Mouse (Mus musculus) adrenal gland, adult 18-20 months (tissue): ENCODE results near the gene Gm9913. TPM values are rescaled to one million over a fixed set of nuclear protein-coding genes. Genes with fewer than 3 reads are reported as not detected.

Experiments used
- DNase-seq, 2 experiments: peaks; one replicate each; pipeline ENCODE4 v3.0.0; 2021 to 2022; ENCODE audit warnings: low spot score in 2 of 2
- total RNA-seq, 2 experiments: library from RNA; stranded (reverse); gene quantifications; 1 replicate in 1 of 2; 2 replicates in 1 of 2; pipeline ENCODE4 v1.2.3; 2021

Gene Gm9913
- total RNA-seq, 2 experiments from 2014 or later = 0.16 TPM; not detected in 1

- DNase-seq = no peak
These were observed 9.8 kb upstream of the Gm9913 start for GRCm38 (mm10) chr2:125494831-125495812.

DNA sequence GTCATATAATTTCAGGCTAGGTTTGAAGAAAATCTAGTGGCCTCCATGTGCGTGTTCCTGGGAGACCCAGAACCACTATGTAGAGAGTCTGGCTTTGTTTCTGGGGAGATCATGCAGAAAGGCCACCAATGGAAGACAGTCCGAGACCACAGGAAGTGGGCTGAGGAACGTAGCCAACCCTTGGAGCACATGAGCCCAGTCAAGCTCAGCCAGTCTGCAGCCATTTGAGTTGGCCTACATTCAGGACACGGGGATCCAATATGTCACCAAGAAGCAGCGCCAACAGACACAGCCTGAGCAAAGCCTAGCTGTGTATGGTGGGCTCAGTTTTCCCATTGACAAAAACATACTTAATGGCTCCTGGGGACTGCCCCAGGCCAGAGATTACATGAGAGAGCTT is 8.2 kb upstream of the Gm9913 start:
- no peak for DNase-seq

DNA sequence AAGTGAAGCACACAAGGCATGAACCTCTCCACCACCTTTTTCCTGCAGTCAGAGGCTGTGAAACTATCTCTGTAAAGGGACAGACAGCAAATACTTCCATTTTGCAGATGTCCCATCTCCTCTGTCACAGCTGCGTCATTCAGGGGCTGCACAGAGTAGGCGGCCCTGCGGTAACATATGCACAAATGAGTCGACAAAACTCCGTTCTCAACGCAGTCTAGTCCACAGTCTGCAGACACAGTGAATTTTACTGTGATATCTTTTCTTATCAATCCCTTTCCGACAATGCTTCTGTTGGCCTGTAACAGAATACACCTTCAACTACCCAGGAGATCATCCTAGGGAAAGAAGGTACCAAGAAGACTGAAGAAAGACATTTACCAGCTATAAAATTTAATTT is 6.7 kb upstream of the Gm9913 start:
- no peak for DNase-seq

- no peak for DNase-seq
These were observed 3.4 kb upstream of the Gm9913 start for GRCm38 (mm10) chr2:125501526-125501925.

DNA sequence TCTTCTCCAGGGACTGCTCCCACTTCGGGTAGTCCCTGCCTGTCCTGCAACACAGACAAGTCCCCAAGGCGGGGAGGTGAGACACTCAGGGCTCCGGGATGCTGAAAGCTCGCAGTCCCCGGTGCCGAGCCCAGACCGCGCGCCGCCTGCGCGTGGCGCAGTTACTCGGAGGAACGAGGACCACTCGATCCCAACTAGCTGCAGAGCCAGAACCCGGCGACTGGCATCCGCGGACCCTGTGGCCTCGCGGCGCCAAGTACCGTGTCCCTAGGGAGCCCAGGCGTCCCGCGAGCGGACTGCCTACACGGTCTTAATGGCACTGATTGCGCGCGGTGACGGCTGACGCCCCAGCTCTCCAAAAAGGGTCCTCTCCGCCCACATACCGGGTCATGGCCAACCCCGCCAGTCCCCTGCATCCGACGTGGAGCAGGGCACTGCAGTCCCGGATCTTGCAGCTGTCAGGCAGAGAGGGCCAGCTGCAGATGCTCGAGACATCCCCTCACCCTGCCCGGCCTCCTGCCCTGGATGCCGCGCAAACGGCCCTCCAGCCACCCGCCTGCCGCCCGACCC is 942 bp downstream of the Gm9913 start:
- peak; percentile 20 to 24 for DNase-seq

DNA sequence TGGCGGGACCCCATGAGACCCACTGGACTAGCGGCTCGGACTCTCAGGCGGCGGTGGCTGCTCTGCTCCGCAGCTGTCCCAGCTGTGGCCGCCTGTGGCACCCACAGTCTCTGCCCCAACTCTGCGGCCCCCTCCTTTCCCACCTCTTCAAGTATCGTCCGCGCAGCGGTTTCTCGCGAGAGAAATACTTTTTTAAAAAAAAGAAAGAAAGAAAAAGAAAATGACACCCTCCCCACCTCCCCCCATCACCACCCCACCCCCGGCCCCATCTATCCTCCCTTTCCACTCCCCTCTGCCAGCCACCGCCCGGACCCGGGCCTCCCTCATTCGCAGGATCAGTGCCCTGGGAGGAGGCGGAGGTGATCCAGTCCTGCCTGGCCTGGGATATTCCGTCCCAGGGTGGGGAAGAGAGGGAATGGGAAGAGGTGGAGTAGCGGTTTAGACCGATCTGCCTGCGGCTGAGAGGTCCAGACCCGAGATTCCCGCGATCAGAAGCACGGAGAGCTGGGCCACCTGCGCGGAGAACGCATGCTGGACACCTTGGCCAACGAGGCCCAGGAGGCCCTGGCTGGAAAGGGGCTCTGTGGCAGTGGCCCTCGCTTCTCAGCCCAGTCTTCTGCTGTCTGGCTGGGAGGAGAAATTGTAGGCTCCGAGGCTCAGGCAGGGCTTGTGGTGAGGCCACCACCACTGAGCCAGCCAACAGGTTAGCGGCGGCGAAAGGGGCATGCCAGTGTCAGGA is 1.6 kb downstream of the Gm9913 start:
- DNase-seq = peak in 1 of 2 experiments; percentile 26

- DNase-seq = no peak
These were observed 3.0 kb downstream of the Gm9913 start, which contains the start of gene Fbn1 for GRCm38 (mm10) chr2:125507893-125508292. Fbn1 (minus strand) TSS chr2:125507993.

DNA sequence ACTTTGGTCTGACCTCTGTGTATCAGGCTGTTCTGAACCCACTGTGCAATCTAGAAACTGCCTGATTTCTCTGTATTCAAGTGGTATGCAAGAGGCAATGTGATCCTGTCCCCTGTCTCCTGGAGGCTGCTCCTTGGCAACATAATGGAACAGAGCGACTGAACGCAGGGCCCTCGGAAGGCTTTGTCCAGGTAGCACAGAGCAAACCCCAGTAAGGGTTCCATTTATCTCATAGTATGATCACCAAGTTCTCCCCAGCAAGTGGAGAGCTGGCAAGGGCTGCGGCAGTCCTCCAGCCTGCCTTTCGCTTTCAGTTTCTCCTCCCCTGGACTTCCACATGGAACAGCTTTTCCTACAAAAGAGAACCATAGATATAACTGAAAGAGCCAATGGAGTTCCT is 3.5 kb downstream of the Gm9913 start:
- no peak for DNase-seq

DNA sequence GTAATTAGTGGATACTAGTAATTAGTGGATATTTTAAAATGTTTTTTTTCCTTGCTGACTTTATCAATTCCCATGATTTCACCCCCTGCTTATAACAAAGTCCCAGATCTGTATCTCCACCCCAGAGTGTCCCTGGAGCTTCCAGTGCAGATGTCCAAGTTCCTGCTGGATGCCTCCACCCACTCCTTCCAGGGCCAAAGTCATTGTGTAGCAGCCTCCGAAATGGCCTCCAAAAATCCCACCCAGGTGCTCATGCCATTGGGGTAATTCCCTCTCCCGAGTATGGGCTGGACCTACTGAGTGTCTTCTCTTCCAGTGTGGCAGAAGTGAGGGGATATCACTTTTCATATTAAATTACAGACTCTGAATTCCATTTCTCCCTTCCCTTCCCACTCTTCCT is 5.9 kb downstream of the Gm9913 start:
- no peak for DNase-seq

DNA sequence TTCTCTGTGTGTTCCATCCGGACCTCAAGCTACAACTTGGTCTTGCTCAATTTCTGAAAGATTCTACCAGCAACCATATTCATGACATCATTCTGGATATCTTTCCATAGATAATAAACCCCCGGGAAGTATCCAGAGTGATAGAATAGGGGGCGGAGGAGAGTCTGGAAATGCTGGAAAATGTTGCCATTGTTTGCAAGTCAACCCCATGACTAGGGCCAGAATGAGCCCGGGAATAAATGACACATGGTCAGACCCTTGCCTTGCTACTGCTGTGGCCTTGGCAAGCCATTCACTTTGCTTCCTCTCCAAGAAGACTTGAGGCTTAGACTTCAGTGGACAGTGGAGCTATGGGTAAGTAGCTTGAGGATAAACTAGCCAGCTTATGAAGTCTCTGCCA is 7.0 kb downstream of the Gm9913 start:
- no peak for DNase-seq

GRCm38 (mm10) chr2:125512544-125512943 is 7.7 kb downstream of the Gm9913 start:
- DNase-seq = no peak

GRCm38 (mm10) chr2:125514391-125514790 is 9.5 kb downstream of the Gm9913 start:
- DNase-seq = no peak

DNA sequence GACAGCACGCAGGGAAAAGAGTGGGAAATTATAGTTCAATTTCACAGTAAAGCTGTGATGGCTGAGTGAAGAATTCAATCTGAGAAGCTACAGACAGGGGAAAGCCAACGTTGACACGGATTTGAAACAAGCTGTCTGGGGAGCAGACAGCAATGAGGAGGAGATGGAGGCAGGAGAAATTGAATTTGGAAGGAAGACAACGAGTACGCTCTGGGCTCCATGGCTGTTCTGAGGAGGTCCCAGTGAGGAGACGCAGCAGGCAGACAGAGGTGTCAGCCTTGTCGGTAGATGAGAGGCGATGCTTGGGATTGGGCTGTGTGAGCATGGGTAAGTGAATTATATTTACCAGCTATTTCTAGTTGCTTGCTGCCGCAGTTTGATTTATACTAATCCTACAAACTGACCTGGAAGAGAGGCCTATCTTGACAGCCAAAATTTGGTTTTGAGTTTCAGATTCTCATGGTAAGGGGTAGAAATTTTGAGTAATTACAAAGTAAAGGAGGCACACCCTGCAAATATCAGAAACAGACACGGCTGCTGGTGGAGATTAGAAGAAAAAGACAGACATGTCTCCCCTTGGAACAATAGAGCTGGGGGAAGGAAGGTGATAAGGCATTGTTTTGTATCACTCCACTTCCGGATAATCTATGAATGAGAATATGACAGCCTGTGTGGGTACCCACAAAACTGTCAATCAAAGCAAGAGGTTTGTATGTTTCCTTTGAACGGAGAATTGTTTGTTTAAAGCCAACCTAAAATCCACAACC is 10.6 kb downstream of the Gm9913 start:
- no peak for DNase-seq

- no peak for DNase-seq
These were observed 11.7 kb downstream of the Gm9913 start for GRCm38 (mm10) chr2:125516594-125516993.

DNA sequence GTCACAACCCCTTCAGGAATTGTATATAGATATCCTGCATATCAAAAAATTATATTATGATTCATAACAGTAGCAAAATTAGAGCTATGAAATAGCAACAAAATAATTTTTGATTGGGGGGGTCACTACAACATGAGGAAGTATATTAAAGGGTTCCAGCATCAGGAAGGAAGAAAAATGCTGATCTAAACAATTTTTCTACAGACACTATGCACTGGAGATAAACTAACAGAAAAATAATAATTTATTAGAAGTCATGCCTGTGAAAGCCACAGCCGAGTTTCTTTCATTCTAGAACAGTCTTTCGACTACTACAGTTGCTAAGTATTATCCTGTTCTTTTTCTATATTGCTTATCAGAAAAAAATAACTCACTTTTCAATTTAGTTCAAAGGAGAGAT is 20.6 kb downstream of the Gm9913 start:
- no peak for DNase-seq

DNA sequence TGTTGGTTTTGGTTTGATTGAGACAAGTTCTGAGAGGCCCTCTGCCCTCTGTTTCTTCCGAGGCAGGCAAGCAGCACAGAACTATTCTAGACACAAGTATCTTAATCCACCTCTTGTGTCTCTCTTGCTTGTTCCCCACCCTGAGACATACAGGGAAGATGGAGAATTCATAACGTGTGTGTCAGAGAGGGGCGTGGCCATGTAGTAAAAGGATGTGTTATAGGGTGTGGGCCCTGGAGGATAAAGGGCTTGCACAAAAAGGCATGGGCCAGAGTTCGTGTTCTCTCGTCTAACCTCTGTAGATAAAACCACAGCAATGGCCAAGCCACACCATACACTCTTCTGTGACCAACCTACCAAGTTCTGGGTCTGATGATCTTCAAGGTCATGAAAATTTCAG is 21.7 kb downstream of the Gm9913 start:
- DNase-seq = no peak

DNA sequence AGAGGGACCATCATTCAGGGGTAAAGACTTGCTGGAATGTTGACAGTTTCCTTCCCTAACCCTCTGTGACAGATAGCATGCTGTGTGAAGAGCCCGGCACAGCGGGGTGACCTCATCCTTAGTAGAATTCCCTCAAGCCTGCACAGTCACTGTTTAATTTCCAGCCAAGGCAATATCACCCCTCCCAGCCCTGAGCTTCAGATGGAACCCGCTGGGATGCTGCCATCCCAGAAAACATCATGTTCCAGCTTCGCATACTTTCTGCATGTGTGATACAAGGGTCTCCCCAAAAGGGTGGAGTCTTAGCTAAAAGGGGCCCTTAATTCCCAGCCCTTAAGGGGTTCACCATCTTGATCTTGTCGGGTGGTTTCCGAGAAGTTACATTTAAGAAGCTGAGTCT is 25.8 kb downstream of the Gm9913 start:
- DNase-seq = no peak

DNA sequence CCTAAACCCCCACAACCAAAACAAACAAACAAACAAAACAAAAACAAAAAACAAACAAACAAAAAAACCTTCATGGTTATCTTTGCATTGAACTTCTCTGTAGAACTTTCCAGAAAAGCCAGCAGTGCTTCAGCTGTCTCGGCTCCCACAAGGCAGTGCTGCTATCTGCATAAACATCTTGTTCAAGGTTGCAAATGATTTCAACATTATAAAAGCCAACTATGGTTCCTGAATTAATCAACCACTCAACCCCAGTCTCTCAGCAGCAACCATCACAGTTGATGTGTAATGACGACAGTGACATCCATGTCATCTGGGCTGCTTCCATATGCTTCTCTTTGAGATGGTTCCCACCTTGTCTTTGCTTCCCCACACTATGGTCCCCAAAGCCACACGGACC is 34.8 kb downstream of the Gm9913 start:
- DNase-seq = no peak

DNA sequence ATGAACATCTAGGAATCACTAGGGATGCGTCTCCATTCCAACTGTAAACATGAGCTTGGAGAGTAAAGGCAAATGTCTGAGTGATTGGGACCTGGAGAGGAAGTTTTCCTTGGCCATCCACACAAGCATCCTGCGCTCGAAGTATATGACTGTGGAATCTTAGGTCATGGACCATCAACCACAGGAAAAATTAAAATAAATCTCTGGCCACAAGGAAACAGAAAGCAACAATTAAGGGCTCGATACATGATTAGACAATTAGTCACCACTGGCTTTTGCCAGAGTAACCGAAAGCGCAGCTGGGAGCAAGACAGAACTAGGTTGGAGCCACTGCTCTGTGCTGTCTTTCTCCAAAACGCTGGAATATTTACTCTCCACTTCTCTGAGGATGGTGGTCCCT is 35.7 kb downstream of the Gm9913 start:
- no peak for DNase-seq

- no peak for DNase-seq
These were observed 36.6 kb downstream of the Gm9913 start for GRCm38 (mm10) chr2:125541451-125541850.

- DNase-seq = no peak
These were observed 38.8 kb downstream of the Gm9913 start for GRCm38 (mm10) chr2:125543646-125544045.
